ENCODE assay signal across 8 mouse cellular contexts in genomic region chr2:70471861-70472620, GRCm38 (mm10). TPM values are rescaled to one million over a fixed set of nuclear protein-coding genes. Genes with fewer than 3 reads are reported as not detected.
DNase-seq lines count a peak whose midpoint lies in the region; ATAC-seq and TF ChIP-seq lines count a peak whose summit lies in the region.

No protein-coding gene starts in this region.

- no peak for ATAC-seq in heart, postnatal 0 days (ENCODE audit: insufficient read depth, low read depth)
- ATAC-seq in midbrain, embryonic 11.5 days (ENCODE audit: low FRiP score) = peak; percentile 17; the same call in 1 of the 2 replicates

- H3K4me3 ChIP-seq in heart, postnatal 0 days (ENCODE audit: low read depth, low read length) = peak overlapping the region; percentile 53
- peak overlapping the region; percentile 38 for H3K4me3 ChIP-seq in midbrain, embryonic 11.5 days (ENCODE audit: low read depth, low read length)

- intact Hi-C loops in gastrocnemius, postnatal 14 days (cut with DNase I; ENCODE audit: low total_unique reads) = no loop called here

- no peak overlapping the region for H3K9ac ChIP-seq in heart, postnatal 0 days (replicated peaks; ENCODE audit: low read depth, low read length)
- H3K9ac ChIP-seq in midbrain, embryonic 11.5 days (ENCODE audit: low read length) = peak overlapping the region; percentile 47

- TF ChIP-seq CTCF in heart, postnatal 0 days (IDR thresholded peaks at IDR 0.05; ENCODE audit: low read depth) = no peak

- no peak overlapping the region for H3K27ac ChIP-seq in heart, postnatal 0 days (ENCODE audit: low read depth)
- H3K27ac ChIP-seq in midbrain, embryonic 11.5 days (ENCODE audit: low read depth, low read length) = no peak overlapping the region; the same call in 1 of the 2 replicates

- no peaks in the 10 kb centered on the region for H3K9me3 ChIP-seq in heart, postnatal 0 days (replicated peaks; ENCODE audit: control insufficient read depth, low read length)
- H3K9me3 ChIP-seq in midbrain, embryonic 11.5 days (ENCODE audit: control insufficient read depth, low read length) = no peaks in the 10 kb centered on the region

- H3K4me1 ChIP-seq in heart, postnatal 0 days (ENCODE audit: control insufficient read depth, insufficient read depth) = peaks cover 6% of the 10 kb centered on the region
- peaks cover 40% of the 10 kb centered on the region for H3K4me1 ChIP-seq in midbrain, embryonic 11.5 days (ENCODE audit: control insufficient read depth, insufficient read depth, low read length)

- no peak for TF ChIP-seq EP300 in heart, postnatal 0 days (IDR thresholded peaks at IDR 0.05; ENCODE audit: low read depth)

- no peaks in the 10 kb centered on the region for H3K36me3 ChIP-seq in heart, postnatal 0 days (replicated peaks; ENCODE audit: control insufficient read depth, insufficient read depth, low read length)
- H3K36me3 ChIP-seq in midbrain, embryonic 11.5 days (ENCODE audit: control insufficient read depth, insufficient read depth, low read length) = no peaks in the 10 kb centered on the region

- DNase-seq in gastrocnemius, postnatal 14 days = peak; percentile 7
- DNase-seq in gastrocnemius, adult 8-10 months (ENCODE audit: low spot score in 2 of 2) = no peak
- DNase-seq in adrenal gland, postnatal 14 days = peak; percentile 73
- DNase-seq in heart, postnatal 0 days (ENCODE audit: low spot score) = no peak
- DNase-seq in kidney, postnatal 25 days = peak; percentile 40 to 65
- DNase-seq in midbrain, embryonic 11.5 days (ENCODE audit: low spot score, missing footprints) = peak; percentile 96
- peak; percentile 27 for DNase-seq in yolk sac, embryonic 10.5 days (ENCODE audit: low spot score)
- no peak for DNase-seq in right cerebral cortex, adult 18-20 months

- peaks cover 88% of the 10 kb centered on the region for H3K27me3 ChIP-seq in heart, postnatal 0 days (ENCODE audit: control insufficient read depth, insufficient read depth, low read length)
- peaks cover 56% of the 10 kb centered on the region for H3K27me3 ChIP-seq in midbrain, embryonic 11.5 days (ENCODE audit: control insufficient read depth, insufficient read depth, low read length)

- H3K4me2 ChIP-seq in heart, postnatal 0 days (ENCODE audit: low read depth, low read length) = peak overlapping the region; percentile 62
- H3K4me2 ChIP-seq in midbrain, embryonic 11.5 days = peak overlapping the region; percentile 76

- WGBS in heart, postnatal 0 days = 2% methylated on average over 48 of the region's 48 CpGs
- under 1% methylated on average over 48 of the region's 48 CpGs for whole genome bisulfite sequencing in midbrain, embryonic 11.5 days

RNA-seq across cellular contexts. Expression of gene Sp5, which starts 2.7 kb away (rescaled TPM):
- not detected for total RNA-seq in gastrocnemius, postnatal 14 days (2021)
- not detected for total RNA-seq in gastrocnemius, adult 8-10 months (2022)
- 2.0 and 3.5 TPM in 2 replicates for total RNA-seq in adrenal gland, postnatal 14 days (2021)
- total RNA-seq in heart, postnatal 0 days (2014; rRNA removed; ENCODE audit: low replicate concordance) = 2.6 TPM in 1 of 2 replicates, not detected in the other
- 0.11 and 0.15 TPM in 2 replicates for polyA plus RNA-seq in heart, postnatal 0 days (2015; fragmentation: Nextera tagmentation; extraction: Ambion mirVana)
- 10.2 and 12.8 TPM in 2 replicates for polyA plus RNA-seq in midbrain, embryonic 11.5 days (2014; fragmentation: Nextera tagmentation; extraction: Ambion mirVana)

RNA-seq across cellular contexts. Expression of gene Erich2, which starts 36.6 kb away (rescaled TPM):
- total RNA-seq in gastrocnemius, postnatal 14 days (2021) = not detected
- total RNA-seq in gastrocnemius, adult 8-10 months (2022) = not detected
- total RNA-seq in adrenal gland, postnatal 14 days (2021) = 0.45 TPM in 1 of 2 replicates, not detected in the other
- not detected in 2 replicates for total RNA-seq in heart, postnatal 0 days (2014; rRNA removed; ENCODE audit: low replicate concordance)
- polyA plus RNA-seq in heart, postnatal 0 days (2015; fragmentation: Nextera tagmentation; extraction: Ambion mirVana) = 0.19 and 1.2 TPM in 2 replicates
- 2.7 and 3.0 TPM in 2 replicates for polyA plus RNA-seq in midbrain, embryonic 11.5 days (2014; fragmentation: Nextera tagmentation; extraction: Ambion mirVana)

Comparison
In these comparisons a context has a peak if more than half of its experiments do, and no peak if none do; other contexts are left out.
1. DNase-seq: peak in gastrocnemius, postnatal 14 days (single experiment), adrenal gland, postnatal 14 days (single experiment), kidney, postnatal 25 days (2 of 2), midbrain, embryonic 11.5 days (single experiment) and yolk sac, embryonic 10.5 days (single experiment); none in gastrocnemius, adult 8-10 months (0 of 2), heart, postnatal 0 days (single experiment) and right cerebral cortex, adult 18-20 months (single experiment).